Mouse (Mus musculus) hindbrain, embryonic 11.5 days (tissue): ENCODE results near the gene Neurog3. TPM values are rescaled to one million over a fixed set of nuclear protein-coding genes. Genes with fewer than 3 reads are reported as not detected.

Experiments
- ATAC-seq: fragments of 200-750 bp; cut with Nextera tagmentation; 2 replicates; pipeline ENCODE4 v1.8.0; 2017; ENCODE audit warnings: mild to moderate bottlenecking, moderate TSS enrichment, moderate library complexity; ENCODE audit not compliant: low FRiP score
- DNase-seq: peaks from one replicate; pipeline ENCODE4 v3.0.0-alpha.2; 2015; ENCODE audit warnings: low spot score
- H3K27ac ChIP-seq: fragments of 300-500 bp; sonication (generic); 2 replicates; pipeline ENCODE4 v1.5.1; 2014; ENCODE audit warnings: mild to moderate bottlenecking, low read depth, low read length
- H3K27me3 ChIP-seq: fragments of 300-500 bp; sonication (generic); 2 replicates; pipeline ENCODE4 v1.6.1; 2014; ENCODE audit warnings: mild to moderate bottlenecking, low read length, moderate library complexity, mixed read lengths; ENCODE audit not compliant: control insufficient read depth, insufficient read depth
- H3K36me3 ChIP-seq: fragments of 300-500 bp; sonication (generic); 2 replicates; pipeline ENCODE4 v1.6.1; 2014; ENCODE audit warnings: mild to moderate bottlenecking, low read length, moderate library complexity, mixed read lengths; ENCODE audit not compliant: control insufficient read depth, insufficient read depth
- H3K4me1 ChIP-seq: fragments of 300-500 bp; sonication (generic); replicated peaks from 2 replicates; pipeline ENCODE4 v1.6.1; 2014; ENCODE audit warnings: low read length, mixed read lengths; ENCODE audit not compliant: control insufficient read depth, insufficient read depth
- H3K4me2 ChIP-seq: fragments of 300-500 bp; sonication (generic); replicated peaks from 2 replicates; pipeline ENCODE4 v1.6.1; 2014; ENCODE audit warnings: mild to moderate bottlenecking, low read depth, low read length
- H3K4me3 ChIP-seq: fragments of 300-500 bp; sonication (generic); 2 replicates; pipeline ENCODE4 v1.5.1; 2014; ENCODE audit warnings: low read depth, low read length
- H3K9ac ChIP-seq: fragments of 300-500 bp; sonication (generic); 2 replicates; pipeline ENCODE4 v1.6.1; 2014; ENCODE audit warnings: low read depth, low read length
- H3K9me3 ChIP-seq: fragments of 300-500 bp; sonication (generic); 2 replicates; pipeline ENCODE4 v1.6.1; 2016; ENCODE audit warnings: low read length; ENCODE audit not compliant: control insufficient read depth
- WGBS: fragments of 180-500 bp; shearing (Covaris S2); extraction: QIAGEN DNeasy Blood & Tissue Kit; methylation state at CpG from one replicate; pipeline ENCODE4 v1.1.7; 2014; 5-methylcytosine and 5-hydroxymethylcytosine counted together
- polyA plus RNA-seq: library from polyadenylated mRNA; unstranded; fragments of >200 nt; fragmentation: Nextera tagmentation; extraction: Ambion mirVana; gene quantifications from 2 replicates; pipeline ENCODE4 v1.2.1, GENCODE M21; 2014

Gene Neurog3
- polyA plus RNA-seq, 1 experiment from 2014 or later: 2.1 TPM

DNA sequence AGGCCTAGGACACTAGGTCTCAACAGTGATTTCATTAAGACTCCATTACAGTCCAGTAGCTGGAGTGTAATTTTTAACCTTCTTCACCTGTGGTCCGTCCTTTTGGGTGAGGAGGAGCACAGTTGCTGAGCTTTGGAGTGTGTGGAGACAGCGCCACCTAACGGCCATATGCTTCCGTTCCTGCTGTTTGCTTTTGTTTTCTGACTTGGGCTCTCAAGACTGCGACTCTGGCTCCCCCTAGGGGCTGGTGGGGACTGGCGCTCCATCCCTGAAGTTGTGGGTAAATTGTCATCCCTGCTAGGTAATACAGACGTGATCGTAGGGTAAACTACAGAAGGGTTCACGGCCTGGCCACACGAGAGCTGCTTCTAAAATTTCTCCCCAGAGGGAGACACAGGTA is 50.2 kb downstream of the Neurog3 start:
- H3K4me3 ChIP-seq: no peak overlapping the region
- H3K36me3 ChIP-seq: no peaks in the 10 kb centered on the region
- H3K4me2 ChIP-seq: no peak overlapping the region
- DNase-seq (peak; percentile 99), ATAC-seq (peak; percentile 48)
- H3K9ac ChIP-seq: no peak overlapping the region
- H3K9me3 ChIP-seq: no peaks in the 10 kb centered on the region
- H3K4me1 ChIP-seq: no peaks in the 10 kb centered on the region
- peaks cover 2% of the 10 kb centered on the region for H3K27me3 ChIP-seq
- no peak overlapping the region for H3K27ac ChIP-seq
- 3% methylated on average over 10 of the region's 10 CpGs for WGBS

Other genes starting within 250 kb of the Neurog3 start
- 1.5 and 1.9 TPM in 2 replicates for gene Col13a1, start 154.0 kb upstream of the Neurog3 start, polyA plus RNA-seq
- 6.7 and 7.2 TPM in 2 replicates for gene Fam241b, start 10.8 kb downstream of the Neurog3 start, polyA plus RNA-seq
- 9.2 and 11.0 TPM in 2 replicates for gene Tspan15, start 98.2 kb downstream of the Neurog3 start, polyA plus RNA-seq
- not detected in 2 replicates for gene Tacr2, start 119.3 kb downstream of the Neurog3 start, polyA plus RNA-seq
- 18.2 and 25.4 TPM in 2 replicates for gene Hk1, start 246.8 kb downstream of the Neurog3 start, polyA plus RNA-seq